Mouse (Mus musculus) lung, embryonic 14.5 days (tissue): ENCODE data around the gene Meltf. TPM values are rescaled to one million over a fixed set of nuclear protein-coding genes. Genes with fewer than 3 reads are reported as not detected.
"Not testable (repeated sequence)": the region's sequence is repeated elsewhere in the genome, so short reads cannot be mapped to it uniquely, and the experiment has no call there.

Source experiments
- ATAC-seq: fragments of 200-750 bp; cut with Nextera tagmentation; 2 replicates; pipeline ENCODE4 v1.8.0; 2017; ENCODE audit warnings: mild to moderate bottlenecking, moderate TSS enrichment, moderate library complexity; ENCODE audit not compliant: insufficient read depth
- DNase-seq: peaks from one replicate; pipeline ENCODE4 v3.0.0-alpha.2; 2015
- H3K27ac ChIP-seq: fragments of 300-500 bp; sonication (generic); 2 replicates; pipeline ENCODE4 v1.5.1; 2014; ENCODE audit warnings: low read depth, mild to moderate bottlenecking, moderate library complexity
- H3K27me3 ChIP-seq: fragments of 300-500 bp; sonication (generic); 2 replicates; pipeline ENCODE4 v1.6.1; 2014; ENCODE audit warnings: low read length, control low read depth; ENCODE audit not compliant: insufficient read depth
- H3K36me3 ChIP-seq: fragments of 300-500 bp; sonication (generic); 2 replicates; pipeline ENCODE4 v1.6.1; 2014; ENCODE audit warnings: control low read depth; ENCODE audit not compliant: insufficient read depth
- H3K4me1 ChIP-seq: fragments of 300-500 bp; sonication (generic); 2 replicates; pipeline ENCODE4 v1.6.1; 2014; ENCODE audit warnings: antibody characterized with exemption, control low read depth; ENCODE audit not compliant: insufficient read depth
- H3K4me2 ChIP-seq: fragments of 300-500 bp; sonication (generic); 2 replicates; pipeline ENCODE4 v1.6.1; 2014; ENCODE audit warnings: mild to moderate bottlenecking
- H3K4me3 ChIP-seq: fragments of 300-500 bp; sonication (generic); 2 replicates; pipeline ENCODE4 v1.5.1; 2014; ENCODE audit warnings: low read depth, low read length
- H3K9ac ChIP-seq: fragments of 300-500 bp; sonication (generic); 2 replicates; pipeline ENCODE4 v1.6.1; 2014
- H3K9me3 ChIP-seq: fragments of 300-500 bp; sonication (generic); 2 replicates; pipeline ENCODE4 v1.6.1; 2016; ENCODE audit warnings: low read depth, low read length, control low read depth
- CTCF ChIP-seq: IDR thresholded peaks from 2 replicates; pipeline ENCODE4 v1.5.1; 2016; ENCODE audit warnings: antibody characterized with exemption, low read depth
- WGBS: fragments of 180-500 bp; shearing (Covaris S2); extraction: QIAGEN DNeasy Blood & Tissue Kit; methylation state at CpG from one replicate; pipeline ENCODE4 v1.1.7; 2014; 5-methylcytosine and 5-hydroxymethylcytosine counted together
- polyA plus RNA-seq: library from polyadenylated mRNA; unstranded; fragments of >200 nt; fragmentation: Nextera tagmentation; extraction: Ambion mirVana; gene quantifications from 2 replicates; pipeline ENCODE4 v1.2.1, GENCODE M21; 2014

The Meltf gene
- polyA plus RNA-seq, 1 experiment from 2014 or later, result 0.08 TPM

- ATAC-seq, result no peak
- H3K4me1 ChIP-seq, result no peaks in the 10 kb centered on the region
- H3K9me3 ChIP-seq, result no peaks in the 10 kb centered on the region
- H3K4me2 ChIP-seq, result no peak overlapping the region
- no peak for TF ChIP-seq CTCF
- no peak overlapping the region for H3K27ac ChIP-seq
- no peaks in the 10 kb centered on the region for H3K27me3 ChIP-seq
- WGBS, result 76% methylated on average over 6 of the region's 6 CpGs
- DNase-seq, result no peak
- H3K36me3 ChIP-seq, result 0 out of 2 replicates have a peak, but pooled peaks cover 3% of the 10 kb centered on the region
- no peak overlapping the region for H3K9ac ChIP-seq
- no peak overlapping the region for H3K4me3 ChIP-seq
These were observed 66.8 kb downstream of the Meltf start for GRCm38 (mm10) chr16:31945372-31945771.

- H3K27ac ChIP-seq, H3K36me3 ChIP-seq, H3K4me3 ChIP-seq, H3K27me3 ChIP-seq, DNase-seq, H3K4me1 ChIP-seq, ATAC-seq, H3K4me2 ChIP-seq, H3K9ac ChIP-seq, H3K9me3 ChIP-seq: not testable (repeated sequence)
- 89% methylated on average over 6 of the region's 6 CpGs for WGBS
These were observed 67.4 kb downstream of the Meltf start for GRCm38 (mm10) chr16:31945986-31946385.

- ATAC-seq, result no peak
- H3K4me2 ChIP-seq, result peak overlapping the region; percentile 82
- H3K4me3 ChIP-seq, result peak overlapping the region; percentile 90
- H3K9ac ChIP-seq, result peak overlapping the region; percentile 91
- WGBS, result 23% methylated on average over 8 of the region's 8 CpGs
- no peaks in the 10 kb centered on the region for H3K27me3 ChIP-seq
- H3K36me3 ChIP-seq, result peaks cover 13% of the 10 kb centered on the region
- DNase-seq, result no peak
- no peak overlapping the region for H3K27ac ChIP-seq
- TF ChIP-seq CTCF, result no peak
- no peaks in the 10 kb centered on the region for H3K9me3 ChIP-seq
- H3K4me1 ChIP-seq, result no peaks in the 10 kb centered on the region
These were observed 68.7 kb downstream of the Meltf start for GRCm38 (mm10) chr16:31947333-31947732.

GRCm38 (mm10) chr16:31947901-31948316 is 69.3 kb downstream of the Meltf start:
- peak overlapping the region; percentile 89 for H3K27ac ChIP-seq
- no peaks in the 10 kb centered on the region for H3K4me1 ChIP-seq
- H3K9ac ChIP-seq, result peak overlapping the region; percentile 91
- no peaks in the 10 kb centered on the region for H3K27me3 ChIP-seq
- under 1% methylated on average over 38 of the region's 38 CpGs for WGBS
- TF ChIP-seq CTCF, result no peak
- H3K4me2 ChIP-seq, result peak overlapping the region; percentile 82
- DNase-seq, result no peak
- H3K4me3 ChIP-seq, result peak overlapping the region; percentile 90
- peak; percentile 10; the same call in 1 of the 2 replicates for ATAC-seq
- peaks cover 13% of the 10 kb centered on the region for H3K36me3 ChIP-seq
- H3K9me3 ChIP-seq, result no peaks in the 10 kb centered on the region

- Histone ChIP-seq H3K27ac (peak within 1 kb of the TSS; percentile 89), H3K4me3 (peak within 1 kb of the TSS; percentile 90), H3K36me3 (peaks cover 15% of the 10 kb centered on the region), H3K9me3 (no peaks in the 10 kb centered on the region), H3K4me2 (peak within 1 kb of the TSS; percentile 82), H3K27me3 (no peaks in the 10 kb centered on the region), H3K9ac (peak within 1 kb of the TSS; percentile 91), H3K4me1 (no peaks in the 10 kb centered on the region)
- WGBS, result 0% methylated on average over 51 of the region's 55 CpGs
- DNase-seq (peak; percentile 99), ATAC-seq (peak; percentile 92)
- no peak for TF ChIP-seq CTCF
These were observed 69.8 kb downstream of the Meltf start, which contains the start of the genes 0610012G03Rik and Ncbp2 for GRCm38 (mm10) chr16:31948345-31948774. TSS of gene 0610012G03Rik (minus strand) at chr16:31948494. TSS of gene Ncbp2 (plus strand) at chr16:31948513.

Other genes starting within 250 kb of the Meltf start
- gene Dlg1, start 215.4 kb upstream of the Meltf start, polyA plus RNA-seq, result 28.0 and 31.9 TPM in 2 replicates
- gene Pigz, start 55.0 kb downstream of the Meltf start, polyA plus RNA-seq, result 0.42 and 0.43 TPM in 2 replicates
- gene 0610012G03Rik, start 69.7 kb downstream of the Meltf start, polyA plus RNA-seq, result 80.1 and 80.5 TPM in 2 replicates
- gene Ncbp2, start 69.7 kb downstream of the Meltf start, polyA plus RNA-seq, result 115 and 117 TPM in 2 replicates
- 10.5 and 10.9 TPM in 2 replicates for gene Senp5, start 124.5 kb downstream of the Meltf start, polyA plus RNA-seq
- 38.2 and 39.8 TPM in 2 replicates for gene Pak2, start 200.5 kb downstream of the Meltf start, polyA plus RNA-seq
- gene Pigx, start 220.9 kb downstream of the Meltf start, polyA plus RNA-seq, result 105 and 111 TPM in 2 replicates
- 29.0 and 33.9 TPM in 2 replicates for gene Cep19, start 221.0 kb downstream of the Meltf start, polyA plus RNA-seq